Mouse (Mus musculus) kidney, embryonic 14.5 days (tissue): ENCODE measurements around the gene Fam72a. TPM values are rescaled to one million over a fixed set of nuclear protein-coding genes. Genes with fewer than 3 reads are reported as not detected.

Experiments
- microRNA-seq: library from miRNA; unstranded; fragments of <30 nt; microRNA quantifications from one replicate; pipeline ENCODE4, GENCODE M21; 2016
- polyA plus RNA-seq: library from polyadenylated mRNA; unstranded; fragments of >200 nt; fragmentation: Nextera tagmentation; extraction: Ambion mirVana; gene quantifications from 2 replicates; pipeline ENCODE4 v1.2.1, GENCODE M21; 2014

Gene Fam72a
- polyA plus RNA-seq, 1 experiment from 2014 or later = 2.7 TPM

Small RNA genes within 50 kb of the gene (microRNA-seq; reads per million reads assigned to microRNA genes)
- gene Gm24273 = not detected

Other genes with a start within 250 kb of the Fam72a start
- gene Ikbke, start 248.3 kb upstream of the Fam72a start, polyA plus RNA-seq = 2.9 TPM in 2 replicates
- gene Srgap2, start 551 bp upstream of the Fam72a start, polyA plus RNA-seq = 13.2 and 20.8 TPM in 2 replicates
- gene Avpr1b, start 71.3 kb downstream of the Fam72a start, polyA plus RNA-seq = not detected in 2 replicates
- 5.9 and 9.9 TPM in 2 replicates for gene Ctse, start 110.4 kb downstream of the Fam72a start, polyA plus RNA-seq
- gene Rab7b, start 160.8 kb downstream of the Fam72a start, polyA plus RNA-seq = 1.4 and 2.1 TPM in 2 replicates
- 0.33 and 0.62 TPM in 2 replicates for gene Slc26a9, start 216.1 kb downstream of the Fam72a start, polyA plus RNA-seq